Mouse (Mus musculus): ENCODE measurements at regions not wholly inside any gene's neighbourhood (a gene's known extent, or its start where the extent isn't known, plus 50 kb on each side); places are given as distances from the start of the nearest gene placed in this dataset.

DNA sequence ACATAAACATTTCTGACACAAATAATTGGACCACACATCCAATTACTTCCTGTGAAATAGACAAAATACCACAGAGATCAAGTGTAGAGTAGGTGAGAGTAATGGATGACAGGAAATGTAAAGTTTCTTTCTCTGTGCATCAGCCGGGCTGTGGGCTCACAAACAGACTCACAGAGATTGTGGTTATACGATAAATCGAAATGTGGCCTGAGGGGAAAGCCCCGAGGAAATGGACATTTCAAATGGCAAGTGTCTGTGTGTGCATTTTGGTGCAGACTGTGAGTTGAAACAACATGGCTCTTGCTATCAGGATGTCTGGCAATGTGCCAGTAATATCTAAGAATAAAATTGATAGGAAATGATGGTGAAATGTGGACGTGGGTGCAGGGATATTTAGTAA, 234.8 kb upstream of the Meis1 start:
- no peak overlapping the region for H3K27ac ChIP-seq (ENCODE audit: low read depth, low read length)
- no peaks in the 10 kb centered on the region for H3K36me3 ChIP-seq (ENCODE audit: control insufficient read depth, insufficient read depth, low read length)
- H3K4me2 ChIP-seq: no peak overlapping the region
- no peaks in the 10 kb centered on the region for H3K4me1 ChIP-seq (replicated peaks; ENCODE audit: control insufficient read depth, insufficient read depth, low read length)
- ATAC-seq (replicated peaks; ENCODE audit: low FRiP score): no peak
- H3K9me3 ChIP-seq (ENCODE audit: control insufficient read depth, low read length): no peaks in the 10 kb centered on the region
- DNase-seq (ENCODE audit: low spot score): no peak
- 67% methylated on average over 5 of the region's 5 CpGs for WGBS
- no peaks in the 10 kb centered on the region for H3K27me3 ChIP-seq (replicated peaks; ENCODE audit: control insufficient read depth, insufficient read depth, low read length)
- H3K9ac ChIP-seq (ENCODE audit: low read depth, low read length): no peak overlapping the region
- no peak overlapping the region for H3K4me3 ChIP-seq (ENCODE audit: low read depth, low read length)

DNA sequence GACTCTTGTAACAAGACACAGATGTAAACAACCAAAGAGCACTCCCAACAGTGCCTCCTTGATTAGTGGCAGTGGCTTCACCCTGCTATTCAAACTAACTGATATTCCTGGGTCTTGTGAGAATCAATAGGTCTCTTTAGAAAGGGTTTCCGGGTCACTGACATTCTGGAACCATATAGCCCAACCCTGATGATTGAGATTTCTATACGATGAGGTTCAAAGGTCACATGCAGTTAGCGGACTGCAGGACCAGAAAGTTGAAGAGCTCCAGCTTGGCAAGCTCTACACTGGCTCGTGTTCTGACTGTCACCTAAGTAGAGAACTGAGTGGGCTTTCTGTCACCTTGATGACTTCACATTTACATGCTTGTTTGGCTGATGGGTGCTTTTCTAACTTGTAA, 235.4 kb upstream of the Meis1 start:
- H3K27ac ChIP-seq (ENCODE audit: low read depth, low read length): no peak overlapping the region
- H3K4me3 ChIP-seq (ENCODE audit: low read depth, low read length): no peak overlapping the region
- no peak overlapping the region for H3K4me2 ChIP-seq
- H3K27me3 ChIP-seq (replicated peaks; ENCODE audit: control insufficient read depth, insufficient read depth, low read length): no peaks in the 10 kb centered on the region
- no peak overlapping the region for H3K9ac ChIP-seq (ENCODE audit: low read depth, low read length)
- ATAC-seq (replicated peaks; ENCODE audit: low FRiP score) (no peak), DNase-seq (ENCODE audit: low spot score) (no peak)
- H3K4me1 ChIP-seq (replicated peaks; ENCODE audit: control insufficient read depth, insufficient read depth, low read length): no peaks in the 10 kb centered on the region
- no peaks in the 10 kb centered on the region for H3K36me3 ChIP-seq (ENCODE audit: control insufficient read depth, insufficient read depth, low read length)
- WGBS: 57% methylated on average over 4 of the region's 4 CpGs
- no peaks in the 10 kb centered on the region for H3K9me3 ChIP-seq (ENCODE audit: control insufficient read depth, low read length)

DNA sequence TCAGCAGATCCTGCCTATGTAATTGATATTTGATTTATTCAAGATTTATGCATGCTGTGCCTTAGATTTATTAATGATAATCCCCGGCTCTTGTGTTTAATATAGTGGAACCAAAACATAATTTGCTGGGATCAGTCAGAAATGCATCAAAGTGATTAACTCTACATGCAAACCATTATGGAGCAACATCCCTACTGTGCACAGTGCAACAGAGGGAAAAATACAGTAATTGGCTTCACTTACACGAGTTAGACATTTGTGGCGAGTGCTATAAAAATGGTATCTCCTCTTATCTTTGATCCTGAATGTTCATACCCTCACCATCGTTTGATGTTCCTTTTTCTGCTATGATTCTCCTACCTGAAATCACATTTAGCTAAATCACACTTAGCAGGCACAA, 238.8 kb upstream of the Meis1 start:
- H3K36me3 ChIP-seq (ENCODE audit: control insufficient read depth, insufficient read depth, low read length): no peaks in the 10 kb centered on the region
- DNase-seq (ENCODE audit: low spot score) (no peak), ATAC-seq (replicated peaks; ENCODE audit: low FRiP score) (no peak)
- no peaks in the 10 kb centered on the region for H3K4me1 ChIP-seq (replicated peaks; ENCODE audit: control insufficient read depth, insufficient read depth, low read length)
- H3K27ac ChIP-seq (ENCODE audit: low read depth, low read length): no peak overlapping the region
- 79% methylated on average over 4 of the region's 4 CpGs for WGBS
- H3K4me2 ChIP-seq: no peak overlapping the region
- no peak overlapping the region for H3K4me3 ChIP-seq (ENCODE audit: low read depth, low read length)
- no peak overlapping the region for H3K9ac ChIP-seq (ENCODE audit: low read depth, low read length)
- no peaks in the 10 kb centered on the region for H3K9me3 ChIP-seq (ENCODE audit: control insufficient read depth, low read length)
- H3K27me3 ChIP-seq (replicated peaks; ENCODE audit: control insufficient read depth, insufficient read depth, low read length): no peaks in the 10 kb centered on the region

DNA sequence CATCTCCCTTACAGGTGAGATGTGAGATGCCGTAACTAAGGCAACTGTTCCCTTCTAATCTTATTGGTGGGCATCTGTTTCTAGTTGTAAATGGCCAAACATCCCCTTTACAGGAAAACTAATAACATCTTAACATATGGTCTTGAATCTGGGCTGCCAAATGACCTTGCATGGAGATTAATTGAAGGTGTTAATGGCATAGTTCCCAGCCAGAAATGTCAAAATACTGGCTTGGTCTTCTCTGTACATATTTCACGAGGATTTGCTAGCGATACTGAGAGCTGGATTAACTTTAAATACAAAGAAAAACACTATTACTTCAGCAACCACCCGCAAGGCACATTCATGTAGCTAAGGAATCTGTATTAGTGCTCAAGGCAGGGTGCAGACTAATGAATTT, 244.0 kb upstream of the Meis1 start:
- Histone ChIP-seq H3K36me3 (ENCODE audit: control insufficient read depth, insufficient read depth, low read length) (no peaks in the 10 kb centered on the region), H3K4me2 (no peak overlapping the region), H3K9ac (ENCODE audit: low read depth, low read length) (no peak overlapping the region), H3K4me3 (ENCODE audit: low read depth, low read length) (no peak overlapping the region), H3K9me3 (ENCODE audit: control insufficient read depth, low read length) (no peaks in the 10 kb centered on the region), H3K27ac (ENCODE audit: low read depth, low read length) (no peak overlapping the region), H3K4me1 (replicated peaks; ENCODE audit: control insufficient read depth, insufficient read depth, low read length) (no peaks in the 10 kb centered on the region), H3K27me3 (replicated peaks; ENCODE audit: control insufficient read depth, insufficient read depth, low read length) (no peaks in the 10 kb centered on the region)
- WGBS: 77% methylated on average over 4 of the region's 4 CpGs
- ATAC-seq (replicated peaks; ENCODE audit: low FRiP score) (no peak), DNase-seq (ENCODE audit: low spot score) (no peak)

DNA sequence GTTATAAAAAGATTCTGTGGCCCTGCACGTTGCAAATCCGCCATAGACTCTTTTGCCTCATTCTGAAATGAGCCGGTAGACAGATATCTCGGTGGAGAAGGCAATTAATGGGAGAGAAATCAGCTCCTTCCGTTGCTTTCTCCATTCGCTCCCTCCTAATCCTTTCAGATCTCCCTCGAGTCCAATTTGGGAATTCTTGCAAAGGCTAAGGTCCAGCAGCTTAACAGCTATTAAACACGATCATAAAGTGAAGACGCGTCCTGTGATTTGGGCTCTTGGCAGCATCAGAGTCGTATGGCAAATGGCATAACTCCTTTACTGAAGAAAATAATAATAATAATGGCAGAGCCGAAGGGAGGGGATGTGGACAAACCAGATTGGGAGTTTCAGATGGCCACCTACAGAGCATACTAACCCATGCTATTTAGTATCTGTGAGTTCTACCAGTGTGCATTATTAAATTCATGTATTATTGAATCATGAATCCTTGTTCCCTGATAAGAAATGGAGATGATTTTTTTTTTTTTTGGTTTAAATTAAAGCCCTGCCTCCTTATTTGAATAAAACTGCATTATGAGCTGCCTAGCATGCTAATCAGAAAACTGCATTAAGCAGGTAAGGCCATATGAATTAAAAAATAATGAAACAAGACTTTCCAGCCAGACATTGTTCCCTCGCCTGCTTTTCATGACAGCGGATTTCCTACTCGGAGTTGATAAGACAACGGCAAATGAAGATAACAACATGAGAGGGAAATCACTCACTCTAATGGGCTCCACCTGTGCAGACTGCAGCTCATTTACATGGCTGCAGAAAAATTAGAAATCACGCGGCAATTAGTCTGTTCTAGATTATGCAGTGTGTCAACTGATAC, 246.2 kb upstream of the Meis1 start:
- H3K27ac ChIP-seq (ENCODE audit: low read depth, low read length): no peak overlapping the region
- WGBS: 72% methylated on average over 18 of the region's 18 CpGs
- ATAC-seq (replicated peaks; ENCODE audit: low FRiP score): no peak

DNA sequence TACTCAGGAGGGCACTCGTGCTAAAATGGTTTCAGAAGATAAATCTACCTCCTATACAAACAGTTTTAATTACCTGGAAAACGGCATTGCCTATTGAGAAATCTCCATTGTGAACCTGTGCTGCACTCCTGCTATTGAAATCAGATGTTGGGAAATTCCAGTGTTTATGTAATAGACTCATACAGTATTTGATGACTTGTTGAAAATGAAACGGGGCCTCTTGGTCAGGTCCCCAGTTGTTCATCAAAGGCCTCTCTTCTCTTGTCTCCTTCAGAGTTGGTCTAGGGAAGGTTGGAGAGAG, 246.8 kb upstream of the Meis1 start:
- no peaks in the 10 kb centered on the region for H3K4me1 ChIP-seq (replicated peaks; ENCODE audit: control insufficient read depth, insufficient read depth, low read length)
- DNase-seq (ENCODE audit: low spot score) (no peak), ATAC-seq (replicated peaks; ENCODE audit: low FRiP score) (no peak)
- no peak overlapping the region for H3K9ac ChIP-seq (ENCODE audit: low read depth, low read length)
- H3K4me3 ChIP-seq (ENCODE audit: low read depth, low read length): no peak overlapping the region
- 61% methylated on average over 3 of the region's 3 CpGs for WGBS
- no peaks in the 10 kb centered on the region for H3K36me3 ChIP-seq (ENCODE audit: control insufficient read depth, insufficient read depth, low read length)
- H3K4me2 ChIP-seq: no peak overlapping the region
- no peaks in the 10 kb centered on the region for H3K27me3 ChIP-seq (replicated peaks; ENCODE audit: control insufficient read depth, insufficient read depth, low read length)
- no peak overlapping the region for H3K27ac ChIP-seq (ENCODE audit: low read depth, low read length)
- no peaks in the 10 kb centered on the region for H3K9me3 ChIP-seq (ENCODE audit: control insufficient read depth, low read length)

More for the DNA sequence above, 246.2 kb upstream of the Meis1 start:
- Histone ChIP-seq H3K9me3 (ENCODE audit: control insufficient read depth, low read length) (no peaks in the 10 kb centered on the region), H3K4me1 (replicated peaks; ENCODE audit: control insufficient read depth, insufficient read depth, low read length) (no peaks in the 10 kb centered on the region), H3K4me3 (ENCODE audit: low read depth, low read length) (no peak overlapping the region), H3K9ac (ENCODE audit: low read depth, low read length) (no peak overlapping the region), H3K36me3 (ENCODE audit: control insufficient read depth, insufficient read depth, low read length) (no peaks in the 10 kb centered on the region), H3K4me2 (no peak overlapping the region), H3K27me3 (replicated peaks; ENCODE audit: control insufficient read depth, insufficient read depth, low read length) (no peaks in the 10 kb centered on the region)
- DNase-seq (ENCODE audit: low spot score): no peak

DNA sequence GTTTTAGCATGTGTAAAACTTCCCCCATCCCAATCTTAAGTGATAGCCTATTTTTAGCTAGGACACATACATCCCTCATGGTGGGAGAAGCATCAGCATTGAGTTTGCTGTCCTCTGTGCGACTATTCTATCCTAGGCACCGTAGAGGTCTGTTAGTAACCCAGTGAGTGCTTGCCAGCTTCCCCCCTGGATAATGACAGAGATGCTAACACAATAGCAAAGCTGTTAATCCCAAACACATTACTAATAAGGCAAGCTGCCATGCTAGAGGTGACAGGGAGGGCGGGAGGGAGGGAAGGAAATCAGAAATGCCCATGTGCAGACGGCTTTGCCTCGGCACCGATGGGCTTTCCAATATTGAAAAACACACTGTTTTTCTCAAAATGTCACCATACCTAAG, 272.2 kb upstream of the Meis1 start:
- no peak overlapping the region for H3K4me2 ChIP-seq
- H3K36me3 ChIP-seq (ENCODE audit: control insufficient read depth, insufficient read depth, low read length): no peaks in the 10 kb centered on the region
- DNase-seq (ENCODE audit: low spot score): no peak
- ATAC-seq (replicated peaks; ENCODE audit: low FRiP score): no peak
- H3K27me3 ChIP-seq (replicated peaks; ENCODE audit: control insufficient read depth, insufficient read depth, low read length): no peaks in the 10 kb centered on the region
- WGBS: 79% methylated on average over 6 of the region's 6 CpGs
- H3K4me3 ChIP-seq (ENCODE audit: low read depth, low read length): no peak overlapping the region
- no peaks in the 10 kb centered on the region for H3K4me1 ChIP-seq (replicated peaks; ENCODE audit: control insufficient read depth, insufficient read depth, low read length)
- H3K9ac ChIP-seq (ENCODE audit: low read depth, low read length): no peak overlapping the region
- H3K27ac ChIP-seq (ENCODE audit: low read depth, low read length): no peak overlapping the region
- no peaks in the 10 kb centered on the region for H3K9me3 ChIP-seq (ENCODE audit: control insufficient read depth, low read length)

DNA sequence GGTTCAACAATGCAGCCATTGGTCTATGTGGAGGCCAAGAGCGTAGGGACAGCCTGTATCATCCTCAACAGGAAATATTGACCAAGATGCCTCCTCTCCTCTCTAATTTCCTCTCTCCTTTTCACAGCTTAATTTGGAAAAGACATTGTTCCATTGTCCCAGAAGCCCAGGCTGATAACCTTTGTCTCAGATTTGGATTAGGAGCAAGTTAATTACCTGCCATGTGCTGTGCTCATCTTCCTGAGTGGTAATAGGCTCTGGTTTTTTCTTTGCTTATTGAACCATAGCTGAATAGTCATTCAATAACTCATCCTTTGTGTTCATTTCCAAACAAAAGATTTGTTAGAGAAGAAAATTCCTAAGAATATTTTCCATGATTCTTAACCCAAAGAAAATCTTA, 280.6 kb upstream of the Meis1 start:
- Histone ChIP-seq H3K27ac (ENCODE audit: low read depth, low read length) (no peak overlapping the region), H3K36me3 (ENCODE audit: control insufficient read depth, insufficient read depth, low read length) (no peaks in the 10 kb centered on the region), H3K4me2 (no peak overlapping the region), H3K4me3 (ENCODE audit: low read depth, low read length) (no peak overlapping the region), H3K4me1 (replicated peaks; ENCODE audit: control insufficient read depth, insufficient read depth, low read length) (no peaks in the 10 kb centered on the region), H3K9ac (ENCODE audit: low read depth, low read length) (no peak overlapping the region), H3K9me3 (ENCODE audit: control insufficient read depth, low read length) (no peaks in the 10 kb centered on the region), H3K27me3 (replicated peaks; ENCODE audit: control insufficient read depth, insufficient read depth, low read length) (no peaks in the 10 kb centered on the region)
- ATAC-seq (replicated peaks; ENCODE audit: low FRiP score) (no peak), DNase-seq (ENCODE audit: low spot score) (no peak)
- WGBS: 90% methylated on average over 1 of the region's 1 CpGs

DNA sequence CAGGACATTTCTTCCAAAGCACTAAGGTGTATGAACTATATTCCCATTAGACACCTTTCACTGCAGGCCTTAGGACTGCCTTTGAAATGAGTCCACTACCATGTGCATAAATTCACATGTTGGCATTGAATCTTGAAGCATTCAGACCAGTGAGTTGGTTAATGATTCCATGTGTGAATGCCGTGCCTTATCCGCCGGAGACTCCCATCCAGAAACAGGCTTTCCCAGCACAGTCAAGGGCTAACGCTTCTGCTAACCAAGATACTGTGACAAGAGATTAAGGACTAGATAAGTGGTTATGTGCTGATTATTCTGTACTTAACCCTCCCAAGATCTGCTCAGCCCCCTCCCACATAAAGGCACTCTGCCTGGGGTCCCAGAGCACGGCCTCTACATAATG, 287.9 kb upstream of the Meis1 start:
- Histone ChIP-seq H3K27me3 (replicated peaks; ENCODE audit: control insufficient read depth, insufficient read depth, low read length) (no peaks in the 10 kb centered on the region), H3K4me2 (no peak overlapping the region), H3K4me3 (ENCODE audit: low read depth, low read length) (no peak overlapping the region), H3K4me1 (replicated peaks; ENCODE audit: control insufficient read depth, insufficient read depth, low read length) (no peaks in the 10 kb centered on the region), H3K9ac (ENCODE audit: low read depth, low read length) (no peak overlapping the region), H3K27ac (ENCODE audit: low read depth, low read length) (no peak overlapping the region), H3K9me3 (ENCODE audit: control insufficient read depth, low read length) (no peaks in the 10 kb centered on the region), H3K36me3 (ENCODE audit: control insufficient read depth, insufficient read depth, low read length) (no peaks in the 10 kb centered on the region)
- 86% methylated on average over 5 of the region's 5 CpGs for WGBS
- no peak for ATAC-seq (replicated peaks; ENCODE audit: low FRiP score)
- DNase-seq (ENCODE audit: low spot score): no peak

All from liver, embryonic 11.5 days (tissue).